Mouse (Mus musculus) brain, embryonic 14.5 days (tissue): ENCODE data around the gene Arl13b. TPM values are rescaled to one million over a fixed set of nuclear protein-coding genes. Genes with fewer than 3 reads are reported as not detected.

ENCODE experiments used
- DNase-seq: peaks from one replicate; pipeline ENCODE4 v3.0.0-alpha.2; 2011; ENCODE audit warnings: low read depth
- CTCF ChIP-seq: fragments of 200-500 bp; IDR thresholded peaks from 2 replicates; pipeline ENCODE4 v1.5.1; 2012; ENCODE audit warnings: inconsistent platforms, mild to moderate bottlenecking, moderate library complexity, borderline replicate concordance; ENCODE audit not compliant: insufficient read depth, insufficient read length; ENCODE audit errors: extremely low read depth
- POLR2A ChIP-seq: fragments of 200-500 bp; IDR thresholded peaks from 2 replicates; pipeline ENCODE4 v1.6.1; 2012; ENCODE audit warnings: mild to moderate bottlenecking, inconsistent platforms, borderline replicate concordance; ENCODE audit not compliant: poor library complexity, insufficient read depth, insufficient read length, severe bottlenecking; ENCODE audit errors: extremely low read depth
- polyA plus RNA-seq: library from polyadenylated mRNA; depleted of rRNA; stranded (reverse); fragments of >200 nt; gene quantifications from 2 replicates; pipeline ENCODE4 v1.2.3, GENCODE M21; 2012; rRNA removed

The Arl13b gene
- polyA plus RNA-seq, result 12.3 and 12.4 TPM in 2 replicates

- TF ChIP-seq CTCF (no peak), POLR2A (no peak)
- DNase-seq, result peak; percentile 99
These were observed at the start of gene Arl13b for GRCm38 (mm10) chr16:62846498-62847312. Gene Arl13b, minus strand, starts transcription at chr16:62847040.

GRCm38 (mm10) chr16:62895824-62896223 lies 49.0 kb upstream of the Arl13b start:
- DNase-seq, result no peak
- TF ChIP-seq CTCF (no peak), POLR2A (no peak)

- no peak for DNase-seq
- TF ChIP-seq CTCF (no peak), POLR2A (no peak)
These were observed 27.2 kb upstream of the Arl13b start for GRCm38 (mm10) chr16:62874065-62874464.

GRCm38 (mm10) chr16:62873180-62873579 lies 26.3 kb upstream of the Arl13b start:
- TF ChIP-seq POLR2A (no peak), CTCF (no peak)
- no peak for DNase-seq

- no peak for TF ChIP-seq POLR2A
- DNase-seq, result no peak
These were observed 25.9 kb upstream of the Arl13b start for GRCm38 (mm10) chr16:62872688-62873117.

GRCm38 (mm10) chr16:62861455-62861854 lies 14.6 kb upstream of the Arl13b start:
- no peak for TF ChIP-seq CTCF
- no peak for TF ChIP-seq POLR2A

GRCm38 (mm10) chr16:62860140-62860539 lies 13.3 kb upstream of the Arl13b start:
- no peak for DNase-seq
- TF ChIP-seq CTCF (no peak), POLR2A (no peak)

More at GRCm38 (mm10) chr16:62861455-62861854, 14.6 kb upstream of the Arl13b start:
- DNase-seq, result no peak

GRCm38 (mm10) chr16:62858018-62858417 lies 11.2 kb upstream of the Arl13b start:
- DNase-seq, result no peak
- TF ChIP-seq CTCF (peak; percentile 32; the same call in 1 of the 2 replicates), POLR2A (no peak)

GRCm38 (mm10) chr16:62857498-62857897 lies 10.7 kb upstream of the Arl13b start:
- DNase-seq, result no peak
- TF ChIP-seq CTCF, result no peak
- no peak for TF ChIP-seq POLR2A

GRCm38 (mm10) chr16:62856273-62856672 lies 9.4 kb upstream of the Arl13b start:
- no peak for DNase-seq
- TF ChIP-seq CTCF (no peak), POLR2A (no peak)

- no peak for DNase-seq
- TF ChIP-seq CTCF (no peak), POLR2A (no peak)
These were observed 8.5 kb upstream of the Arl13b start for GRCm38 (mm10) chr16:62855385-62855784.
